Comparison of ENCODE assay signal across 9 mouse cellular contexts in the genomic region with DNA sequence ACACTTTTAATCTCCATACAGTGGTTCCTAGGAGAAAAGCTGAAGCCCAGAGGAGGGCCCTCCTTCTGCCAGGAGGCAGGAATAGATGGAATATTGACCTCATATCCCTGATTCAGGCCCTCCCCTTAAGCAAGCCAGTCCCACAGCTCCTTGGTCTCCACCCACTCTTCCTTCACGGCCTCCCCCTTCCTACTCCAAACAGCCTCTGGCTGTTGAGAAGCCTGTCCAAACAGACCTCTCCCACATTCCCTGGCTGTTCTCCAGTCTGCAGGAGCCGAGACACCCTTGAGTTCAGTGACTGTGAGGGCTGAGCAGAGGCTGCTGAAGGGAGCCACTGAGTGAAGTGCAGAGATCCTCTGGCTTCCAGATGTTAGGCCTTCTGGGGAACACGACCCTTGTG. TPM values are rescaled to one million over a fixed set of nuclear protein-coding genes. Genes with fewer than 3 reads are reported as not detected.
DNase-seq lines count a peak whose midpoint lies in the region; ATAC-seq and TF ChIP-seq lines count a peak whose summit lies in the region.
"Had no signal": no experiment of that assay in that cellular context is flagged by ENCODE, and none has a peak within 500 bp of the region (broad histone marks: within the 10 kb centered on the region; RNA-seq: fewer than 3 reads in every experiment).

A gene (plus strand): TSS at position 194 of the 400 bp plus-strand sequence.

- no peaks in the 10 kb centered on the region for H3K4me1 ChIP-seq in hindbrain, postnatal 0 days (ENCODE audit: insufficient read depth, low read length)
- H3K4me1 ChIP-seq in hindbrain, embryonic 10.5 days (replicated peaks) = peaks cover 28% of the 10 kb centered on the region
- peaks cover 22% of the 10 kb centered on the region for H3K4me1 ChIP-seq in intestine, embryonic 14.5 days (replicated peaks; ENCODE audit: control insufficient read depth, insufficient read depth, low read length)
- peaks cover 2% of the 10 kb centered on the region for H3K4me1 ChIP-seq in liver, postnatal 0 days (ENCODE audit: insufficient read depth)
- H3K4me1 ChIP-seq in forebrain, embryonic 13.5 days = no peaks in the 10 kb centered on the region

- H3K4me2 ChIP-seq in hindbrain, postnatal 0 days (ENCODE audit: low read depth, low read length) = no peak within 1 kb of the TSS
- no peak within 1 kb of the TSS for H3K4me2 ChIP-seq in intestine, embryonic 14.5 days (ENCODE audit: low read length)
- no peak within 1 kb of the TSS for H3K4me2 ChIP-seq in liver, postnatal 0 days (ENCODE audit: low read depth, low read length)
- no peak within 1 kb of the TSS for H3K4me2 ChIP-seq in forebrain, embryonic 13.5 days

- TF ChIP-seq EP300 in liver, postnatal 0 days (IDR thresholded peaks at IDR 0.05; ENCODE audit: low read depth) = no peak

- no peak within 1 kb of the TSS for H3K4me3 ChIP-seq in hindbrain, postnatal 0 days (ENCODE audit: low read length)
- no peak within 1 kb of the TSS for H3K4me3 ChIP-seq in hindbrain, embryonic 10.5 days
- no peak within 1 kb of the TSS for H3K4me3 ChIP-seq in intestine, embryonic 14.5 days (ENCODE audit: low read depth, low read length)
- H3K4me3 ChIP-seq in liver, postnatal 0 days (ENCODE audit: low read depth, low read length) = no peak within 1 kb of the TSS
- no peak within 1 kb of the TSS for H3K4me3 ChIP-seq in forebrain, embryonic 13.5 days
- H3K4me3 ChIP-seq: erythroblast, embryonic 14.5 days had no signal

- H3K36me3 ChIP-seq in hindbrain, postnatal 0 days (ENCODE audit: insufficient read depth, low read length) = no peaks in the 10 kb centered on the region
- H3K36me3 ChIP-seq in hindbrain, embryonic 10.5 days = no peaks in the 10 kb centered on the region
- H3K36me3 ChIP-seq in intestine, embryonic 14.5 days (ENCODE audit: control insufficient read depth, insufficient read depth, low read length) = no peaks in the 10 kb centered on the region
- H3K36me3 ChIP-seq in liver, postnatal 0 days (replicated peaks; ENCODE audit: insufficient read depth, low read length) = no peaks in the 10 kb centered on the region
- H3K36me3 ChIP-seq in forebrain, embryonic 13.5 days (ENCODE audit: poor library complexity, severe bottlenecking) = no peaks in the 10 kb centered on the region

- TF ChIP-seq CTCF in hindbrain, postnatal 0 days (IDR thresholded peaks at IDR 0.05; ENCODE audit: low read depth) = no peak
- TF ChIP-seq CTCF in liver, postnatal 0 days (IDR thresholded peaks at IDR 0.05; ENCODE audit: low read depth) = no peak

- no peak for DNase-seq in hindbrain, postnatal 0 days (ENCODE audit: low spot score)
- DNase-seq in hindbrain, embryonic 10.5 days (ENCODE audit: low spot score) = no peak
- DNase-seq in fibroblast of lung, adult 2 months (ENCODE audit: low read depth) = peak; percentile 89
- no peak for DNase-seq in intestine, embryonic 14.5 days (ENCODE audit: low spot score)
- DNase-seq in liver, postnatal 0 days = no peak
- peak; percentile 54 for DNase-seq in yolk sac, embryonic 10.5 days (ENCODE audit: low spot score)
- DNase-seq in retina, postnatal 1 day = no peak

- WGBS in hindbrain, postnatal 0 days = 46% methylated on average over 3 of the region's 3 CpGs
- WGBS in hindbrain, embryonic 10.5 days = 54% methylated on average over 3 of the region's 3 CpGs
- 12% methylated on average over 3 of the region's 3 CpGs for WGBS in intestine, embryonic 14.5 days
- WGBS in liver, postnatal 0 days (ENCODE audit: insufficient replicate concordance) = 39% methylated on average over 3 of the region's 3 CpGs
- 61% methylated on average over 3 of the region's 3 CpGs for WGBS in forebrain, embryonic 13.5 days

- H3K27ac ChIP-seq in hindbrain, postnatal 0 days = peak within 1 kb of the TSS; percentile 16; the same call in 1 of the 2 replicates
- no peak within 1 kb of the TSS for H3K27ac ChIP-seq in hindbrain, embryonic 10.5 days
- H3K27ac ChIP-seq in intestine, embryonic 14.5 days (ENCODE audit: low read depth) = peak within 1 kb of the TSS; percentile 4; the same call in 1 of the 2 replicates
- peak within 1 kb of the TSS; percentile 70 for H3K27ac ChIP-seq in liver, postnatal 0 days (ENCODE audit: low read depth)
- no peak within 1 kb of the TSS for H3K27ac ChIP-seq in forebrain, embryonic 13.5 days

- no peak for ATAC-seq in hindbrain, postnatal 0 days
- ATAC-seq in intestine, embryonic 14.5 days (replicated peaks; ENCODE audit: low FRiP score, low TSS enrichment, low read depth) = peak; percentile 44; the same call in 1 of the 2 replicates
- ATAC-seq in liver, postnatal 0 days = peak; percentile 24; the same call in 1 of the 2 replicates
- ATAC-seq in forebrain, embryonic 13.5 days = no peak

- no peaks in the 10 kb centered on the region for H3K27me3 ChIP-seq in hindbrain, postnatal 0 days (ENCODE audit: insufficient read depth, low read length)
- no peaks in the 10 kb centered on the region for H3K27me3 ChIP-seq in hindbrain, embryonic 10.5 days (ENCODE audit: insufficient read depth, poor library complexity, severe bottlenecking)
- H3K27me3 ChIP-seq in intestine, embryonic 14.5 days (replicated peaks; ENCODE audit: control insufficient read depth, insufficient read depth, low read length) = no peaks in the 10 kb centered on the region
- H3K27me3 ChIP-seq in liver, postnatal 0 days (ENCODE audit: insufficient read depth, low read length) = no peaks in the 10 kb centered on the region
- no peaks in the 10 kb centered on the region for H3K27me3 ChIP-seq in forebrain, embryonic 13.5 days

- H3K9ac ChIP-seq in hindbrain, postnatal 0 days (replicated peaks; ENCODE audit: low read length) = no peak within 1 kb of the TSS
- no peak within 1 kb of the TSS for H3K9ac ChIP-seq in intestine, embryonic 14.5 days (ENCODE audit: low read length)
- no peak within 1 kb of the TSS for H3K9ac ChIP-seq in liver, postnatal 0 days (replicated peaks)
- H3K9ac ChIP-seq in forebrain, embryonic 13.5 days = no peak within 1 kb of the TSS

- H3K9me3 ChIP-seq in hindbrain, postnatal 0 days (ENCODE audit: low read length) = no peaks in the 10 kb centered on the region
- no peaks in the 10 kb centered on the region for H3K9me3 ChIP-seq in hindbrain, embryonic 10.5 days
- H3K9me3 ChIP-seq in intestine, embryonic 14.5 days (ENCODE audit: control insufficient read depth, low read length) = no peaks in the 10 kb centered on the region
- H3K9me3 ChIP-seq in liver, postnatal 0 days (ENCODE audit: low read length) = no peaks in the 10 kb centered on the region
- H3K9me3 ChIP-seq in forebrain, embryonic 13.5 days (replicated peaks) = no peaks in the 10 kb centered on the region

RNA-seq across cellular contexts. Expression of the gene that starts here (rescaled TPM):
- 0.73 and 1.8 TPM in 2 replicates for total RNA-seq in hindbrain, postnatal 0 days (2014; rRNA removed)
- polyA plus RNA-seq in hindbrain, postnatal 0 days (2015; fragmentation: Nextera tagmentation; extraction: Ambion mirVana) = 0.70 and 0.92 TPM in 2 replicates
- polyA plus RNA-seq in hindbrain, embryonic 10.5 days (2016; fragmentation: Nextera tagmentation; extraction: Ambion mirVana) = 0.25 and 0.44 TPM in 2 replicates
- 0.61 and 0.85 TPM in 2 replicates for polyA plus RNA-seq in intestine, embryonic 14.5 days (2014; fragmentation: Nextera tagmentation; extraction: Ambion mirVana)
- polyA plus RNA-seq in liver, postnatal 0 days (2015; fragmentation: Nextera tagmentation; extraction: Ambion mirVana) = 0.40 and 0.50 TPM in 2 replicates
- polyA plus RNA-seq in forebrain, embryonic 13.5 days (2015; fragmentation: Nextera tagmentation; extraction: Ambion mirVana) = 0.30 and 0.48 TPM in 2 replicates
- polyA plus RNA-seq: erythroblast, embryonic 14.5 days had no signal

Comparison
In these comparisons a context has a peak if more than half of its experiments do, and no peak if none do; other contexts are left out.
1. Peak in ATAC-seq and H3K27ac ChIP-seq in intestine, embryonic 14.5 days; RNA of the gene not detected or under 1 TPM.
2. Peak in ATAC-seq and H3K27ac ChIP-seq in liver, postnatal 0 days; RNA of the gene not detected or under 1 TPM.
3. DNase-seq: peak in fibroblast of lung, adult 2 months (single experiment) and yolk sac, embryonic 10.5 days (single experiment); none in hindbrain, postnatal 0 days (single experiment), hindbrain, embryonic 10.5 days (single experiment), intestine, embryonic 14.5 days (single experiment), liver, postnatal 0 days (single experiment) and retina, postnatal 1 day (single experiment).